Mouse (Mus musculus): Measurements from ENCODE around the gene Fkbp5.

DNA sequence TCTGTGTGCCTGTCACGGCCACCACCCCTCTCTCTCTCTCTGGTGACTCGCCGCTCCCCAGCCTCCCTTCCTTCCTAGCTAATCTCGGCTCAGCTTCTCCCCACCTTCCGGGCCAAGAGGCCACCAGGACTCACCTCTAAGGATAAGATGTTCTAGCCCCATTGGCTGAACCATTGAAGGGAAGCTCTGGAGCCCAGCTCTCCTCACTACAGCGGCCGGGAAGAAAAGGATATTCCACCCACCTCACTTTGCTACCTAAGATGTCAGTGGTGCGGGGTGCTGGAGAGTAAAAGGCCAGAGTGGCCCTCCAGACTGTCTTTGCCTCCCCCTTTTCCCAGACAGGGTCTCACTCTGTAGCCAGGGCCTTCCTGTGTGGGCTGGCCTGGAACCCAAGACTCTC, 152.2 kb downstream of the Fkbp5 start, which contains the start of gene Tulp1:
- TF ChIP-seq POLR2A (IDR thresholded peaks at IDR 0.05; ENCODE audit: low read depth, low read length): no peak
- no peak for TF ChIP-seq CTCF (conservative IDR thresholded peaks at IDR 0.05 in 1 of 2, IDR thresholded peaks at IDR 0.05 in 1 of 2; ENCODE audit: low read depth in 2 of 2, low read length in 2 of 2)
- TF ChIP-seq ZKSCAN1 (IDR thresholded peaks at IDR 0.05; ENCODE audit: borderline replicate concordance, low read depth, low read length): no peak
- TF ChIP-seq HCFC1 (IDR thresholded peaks at IDR 0.05; ENCODE audit: low read depth, low read length): no peak
- no peak for TF ChIP-seq IRF4 (IDR thresholded peaks at IDR 0.05; ENCODE audit: low read depth, low read length)
